Mouse (Mus musculus) kidney, adult 2 months (tissue): Measurements from ENCODE around the gene Zbed3.

Source experiments
- CTCF ChIP-seq: fragments of 200-500 bp; conservative IDR thresholded peaks from 2 replicates; pipeline ENCODE4 v1.5.1; 2011; ENCODE audit warnings: low read depth, mild to moderate bottlenecking, control low read depth, low read length, moderate library complexity, mixed read lengths; ENCODE audit not compliant: insufficient read depth, insufficient read length
- POLR2A ChIP-seq: fragments of 200-500 bp; IDR thresholded peaks from one replicate; pipeline ENCODE4 v1.6.1; 2011; ENCODE audit warnings: low read depth, low read length, control low read depth

GRCm38 (mm10) chr13:95323400-95323799 lies at the start of gene Zbed3:
- TF ChIP-seq POLR2A (peak; percentile 59), CTCF (no peak)
